Mouse (Mus musculus): ENCODE data around the gene Hsd17b7. TPM values are rescaled to one million over a fixed set of nuclear protein-coding genes. Genes with fewer than 3 reads are reported as not detected.
"Not testable (repeated sequence)": the region's sequence is repeated elsewhere in the genome, so short reads cannot be mapped to it uniquely, and the experiment has no call there.

Gene Hsd17b7
- 12.1 and 14.7 TPM in 2 replicates for polyA plus RNA-seq (2014; fragmentation: Nextera tagmentation; extraction: Ambion mirVana)

- H3K4me1 ChIP-seq (replicated peaks; ENCODE audit: control insufficient read depth, insufficient read depth, low read length), result peaks cover 10% of the 10 kb centered on the region; the same call in 1 of the 2 replicates
- ATAC-seq (replicated peaks; ENCODE audit: low FRiP score), result peak; percentile 100
- WGBS, result 1% methylated on average over 48 of the region's 48 CpGs
Observed at GRCm38 (mm10) chr1:169968792-169969515, at the start of gene Hsd17b7. Gene Hsd17b7 (minus strand): TSS chr1:169969241.

DNA sequence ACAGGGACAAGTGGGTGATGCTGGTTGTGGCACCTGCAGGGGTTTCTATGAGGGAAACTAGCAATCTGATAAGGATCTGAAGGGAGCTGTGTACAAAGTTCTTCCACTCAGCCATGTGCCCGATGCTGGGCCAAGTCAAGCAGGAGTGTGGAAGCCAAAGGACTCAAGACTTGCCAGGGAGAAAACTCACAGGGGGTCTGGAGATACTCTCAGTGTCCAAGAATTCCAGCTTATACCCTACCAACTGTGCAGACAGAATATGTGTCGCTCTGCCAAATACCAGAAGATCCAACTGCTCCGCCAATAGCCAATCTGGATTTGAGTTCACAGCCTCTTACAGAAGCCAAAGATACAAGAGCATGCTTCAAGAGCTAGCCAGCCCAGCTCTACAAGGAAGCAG is 45.7 kb upstream of the Hsd17b7 start:
- H3K4me2 ChIP-seq, result no peak overlapping the region
- no peak overlapping the region for H3K9ac ChIP-seq (ENCODE audit: low read depth, low read length)
- ATAC-seq (replicated peaks; ENCODE audit: low FRiP score), result no peak
- WGBS, result 89% methylated on average over 3 of the region's 3 CpGs
- H3K27me3 ChIP-seq (replicated peaks; ENCODE audit: control insufficient read depth, insufficient read depth, low read length), result no peaks in the 10 kb centered on the region
- peaks cover 17% of the 10 kb centered on the region for H3K9me3 ChIP-seq (ENCODE audit: control insufficient read depth, low read length)
- no peak overlapping the region for H3K27ac ChIP-seq (ENCODE audit: low read depth, low read length)
- DNase-seq (ENCODE audit: low spot score), result no peak
- no peaks in the 10 kb centered on the region for H3K36me3 ChIP-seq (ENCODE audit: control insufficient read depth, insufficient read depth, low read length)
- H3K4me3 ChIP-seq (ENCODE audit: low read depth, low read length), result no peak overlapping the region
- H3K4me1 ChIP-seq (replicated peaks; ENCODE audit: control insufficient read depth, insufficient read depth, low read length), result no peaks in the 10 kb centered on the region

More at GRCm38 (mm10) chr1:169968792-169969515, at the start of gene Hsd17b7:
- no peaks in the 10 kb centered on the region for H3K27me3 ChIP-seq (replicated peaks; ENCODE audit: control insufficient read depth, insufficient read depth, low read length)
- H3K4me2 ChIP-seq, result peak within 1 kb of the TSS; percentile 88
- peak within 1 kb of the TSS; percentile 52; the same call in 1 of the 2 replicates for H3K27ac ChIP-seq (ENCODE audit: low read depth, low read length)
- peak; percentile 97 for DNase-seq (ENCODE audit: low spot score)
- peak within 1 kb of the TSS; percentile 73 for H3K4me3 ChIP-seq (ENCODE audit: low read depth, low read length)
- no peaks in the 10 kb centered on the region; the same call in 1 of the 2 replicates for H3K36me3 ChIP-seq (ENCODE audit: control insufficient read depth, insufficient read depth, low read length)
- peak within 1 kb of the TSS; percentile 62 for H3K9ac ChIP-seq (ENCODE audit: low read depth, low read length)
- H3K9me3 ChIP-seq (ENCODE audit: control insufficient read depth, low read length), result no peaks in the 10 kb centered on the region

DNA sequence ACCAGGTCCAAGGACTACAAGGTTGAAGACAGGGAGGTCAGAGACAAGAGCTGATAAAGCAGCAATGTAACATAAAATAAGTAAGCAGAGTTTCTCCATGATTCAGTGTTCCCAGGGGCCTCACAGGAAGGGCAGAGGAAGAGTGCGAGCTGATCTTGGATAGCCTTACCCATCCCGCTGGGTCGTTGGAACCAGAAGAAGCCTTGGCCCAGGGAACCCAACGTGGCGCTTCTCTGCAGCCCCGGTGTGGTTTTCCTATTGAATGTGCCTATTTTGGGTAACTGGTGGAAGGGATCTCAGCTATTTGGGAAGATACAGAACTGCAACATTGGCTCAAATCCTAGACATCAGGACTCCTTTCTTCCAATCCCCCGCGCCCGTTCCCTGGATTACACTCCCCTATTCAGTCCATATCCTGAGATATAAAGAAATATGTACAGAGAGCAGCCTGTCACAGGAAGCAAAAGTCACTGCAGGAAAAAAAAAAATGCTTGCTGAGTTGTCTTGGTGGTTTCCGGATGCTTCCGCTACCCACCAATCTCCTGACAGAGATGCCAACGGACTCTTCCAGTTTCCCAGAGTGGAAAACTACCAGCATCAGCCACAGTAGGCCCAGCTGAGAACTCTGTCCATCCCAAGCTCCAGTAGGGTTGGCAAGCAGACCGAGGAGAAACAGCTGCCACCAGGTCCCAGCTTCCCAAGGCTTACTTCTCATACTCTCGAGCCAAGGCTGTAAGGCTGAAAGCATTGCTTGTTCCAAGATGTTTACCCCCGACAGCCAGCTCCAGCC is 41.9 kb upstream of the Hsd17b7 start:
- Histone ChIP-seq H3K4me1 (replicated peaks; ENCODE audit: control insufficient read depth, insufficient read depth, low read length) (no peaks in the 10 kb centered on the region), H3K36me3 (ENCODE audit: control insufficient read depth, insufficient read depth, low read length) (no peaks in the 10 kb centered on the region), H3K9ac (ENCODE audit: low read depth, low read length) (no peak overlapping the region), H3K9me3 (ENCODE audit: control insufficient read depth, low read length) (peaks cover 5% of the 10 kb centered on the region; the same call in 1 of the 2 replicates), H3K4me2 (no peak overlapping the region), H3K27me3 (replicated peaks; ENCODE audit: control insufficient read depth, insufficient read depth, low read length) (no peaks in the 10 kb centered on the region), H3K4me3 (ENCODE audit: low read depth, low read length) (no peak overlapping the region), H3K27ac (ENCODE audit: low read depth, low read length) (no peak overlapping the region)
- ATAC-seq (replicated peaks; ENCODE audit: low FRiP score) (no peak), DNase-seq (ENCODE audit: low spot score) (no peak)
- 89% methylated on average over 15 of the region's 15 CpGs for WGBS

DNA sequence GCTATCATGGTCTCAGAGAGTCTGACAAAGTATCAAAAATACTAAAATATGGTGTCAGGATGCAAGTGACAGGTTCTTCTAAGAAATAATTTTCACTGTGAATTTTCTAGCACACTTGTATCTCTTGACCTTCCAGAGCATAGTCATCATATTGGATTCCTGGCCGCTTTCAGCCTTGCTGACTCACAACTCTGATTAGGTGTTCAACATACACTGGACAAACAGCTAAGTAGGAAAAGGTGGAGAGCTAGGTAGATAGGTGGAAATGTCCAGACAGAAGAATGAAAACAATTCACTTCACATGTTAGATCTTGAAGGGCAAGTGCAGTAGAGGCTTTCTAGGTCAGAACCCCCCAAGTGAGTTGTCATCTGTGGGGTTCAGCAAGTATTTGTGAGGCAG is 40.3 kb upstream of the Hsd17b7 start:
- no peak overlapping the region for H3K4me2 ChIP-seq
- no peak for ATAC-seq (replicated peaks; ENCODE audit: low FRiP score)
- H3K9ac ChIP-seq (ENCODE audit: low read depth, low read length), result no peak overlapping the region
- H3K27ac ChIP-seq (ENCODE audit: low read depth, low read length), result no peak overlapping the region
- 98% methylated on average over 1 of the region's 1 CpGs for WGBS
- H3K36me3 ChIP-seq (ENCODE audit: control insufficient read depth, insufficient read depth, low read length), result no peaks in the 10 kb centered on the region
- H3K4me3 ChIP-seq (ENCODE audit: low read depth, low read length), result no peak overlapping the region
- no peaks in the 10 kb centered on the region for H3K27me3 ChIP-seq (replicated peaks; ENCODE audit: control insufficient read depth, insufficient read depth, low read length)
- no peak for DNase-seq (ENCODE audit: low spot score)
- H3K9me3 ChIP-seq (ENCODE audit: control insufficient read depth, low read length), result no peaks in the 10 kb centered on the region
- no peaks in the 10 kb centered on the region for H3K4me1 ChIP-seq (replicated peaks; ENCODE audit: control insufficient read depth, insufficient read depth, low read length)

DNA sequence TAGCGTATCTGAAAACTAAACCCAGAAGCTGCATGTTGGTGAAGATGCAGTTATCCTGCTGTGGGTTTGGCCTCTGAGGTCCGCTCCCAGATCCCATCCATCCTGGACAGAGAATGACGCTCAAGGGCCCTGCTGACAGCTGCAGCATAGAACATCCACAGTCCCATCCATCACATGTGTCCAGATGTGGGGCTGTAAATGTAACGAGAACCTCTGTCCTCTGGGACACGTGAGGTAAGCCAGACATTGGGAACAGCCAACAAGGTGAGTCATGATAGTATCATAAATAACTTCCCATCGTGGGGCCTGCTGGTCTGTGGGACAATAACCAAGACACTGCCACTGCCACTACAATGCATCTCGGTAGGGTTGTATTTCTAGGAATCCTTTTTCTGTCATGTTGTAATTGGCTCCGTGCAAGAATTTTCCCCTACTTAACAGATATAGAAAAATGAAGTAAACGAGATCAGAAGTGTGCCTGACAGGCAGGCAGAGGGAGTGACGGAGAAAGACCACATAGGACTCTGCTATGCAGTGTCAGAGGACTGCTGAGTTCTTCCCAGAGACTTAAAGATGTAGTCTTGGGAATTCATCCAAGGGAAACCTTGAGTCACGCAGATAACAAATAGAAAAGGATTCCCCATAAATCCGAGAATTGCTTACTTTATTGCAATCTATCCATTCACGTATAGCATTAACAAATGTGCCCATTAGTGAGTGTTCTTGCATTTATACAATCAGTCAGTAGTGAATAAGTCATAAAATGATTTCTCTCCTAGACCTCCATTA is 39.6 kb upstream of the Hsd17b7 start:
- Histone ChIP-seq H3K36me3 (ENCODE audit: control insufficient read depth, insufficient read depth, low read length) (no peaks in the 10 kb centered on the region), H3K27me3 (replicated peaks; ENCODE audit: control insufficient read depth, insufficient read depth, low read length) (no peaks in the 10 kb centered on the region), H3K4me2 (no peak overlapping the region), H3K4me1 (replicated peaks; ENCODE audit: control insufficient read depth, insufficient read depth, low read length) (no peaks in the 10 kb centered on the region), H3K9ac (ENCODE audit: low read depth, low read length) (no peak overlapping the region), H3K27ac (ENCODE audit: low read depth, low read length) (no peak overlapping the region), H3K4me3 (ENCODE audit: low read depth, low read length) (no peak overlapping the region), H3K9me3 (ENCODE audit: control insufficient read depth, low read length) (no peaks in the 10 kb centered on the region)
- no peak for DNase-seq (ENCODE audit: low spot score)
- 73% methylated on average over 13 of the region's 13 CpGs for WGBS
- ATAC-seq (replicated peaks; ENCODE audit: low FRiP score), result no peak

GRCm38 (mm10) chr1:170006516-170006915 is 37.5 kb upstream of the Hsd17b7 start:
- H3K4me2 ChIP-seq, result no peak overlapping the region
- H3K9me3 ChIP-seq (ENCODE audit: control insufficient read depth, low read length), result no peaks in the 10 kb centered on the region
- WGBS, result 43% methylated on average over 5 of the region's 5 CpGs
- no peak overlapping the region for H3K27ac ChIP-seq (ENCODE audit: low read depth, low read length)
- H3K4me3 ChIP-seq (ENCODE audit: low read depth, low read length), result no peak overlapping the region
- DNase-seq (ENCODE audit: low spot score) (no peak), ATAC-seq (replicated peaks; ENCODE audit: low FRiP score) (no peak)
- no peaks in the 10 kb centered on the region for H3K27me3 ChIP-seq (replicated peaks; ENCODE audit: control insufficient read depth, insufficient read depth, low read length)
- H3K9ac ChIP-seq (ENCODE audit: low read depth, low read length), result no peak overlapping the region
- H3K36me3 ChIP-seq (ENCODE audit: control insufficient read depth, insufficient read depth, low read length), result no peaks in the 10 kb centered on the region
- no peaks in the 10 kb centered on the region for H3K4me1 ChIP-seq (replicated peaks; ENCODE audit: control insufficient read depth, insufficient read depth, low read length)

DNA sequence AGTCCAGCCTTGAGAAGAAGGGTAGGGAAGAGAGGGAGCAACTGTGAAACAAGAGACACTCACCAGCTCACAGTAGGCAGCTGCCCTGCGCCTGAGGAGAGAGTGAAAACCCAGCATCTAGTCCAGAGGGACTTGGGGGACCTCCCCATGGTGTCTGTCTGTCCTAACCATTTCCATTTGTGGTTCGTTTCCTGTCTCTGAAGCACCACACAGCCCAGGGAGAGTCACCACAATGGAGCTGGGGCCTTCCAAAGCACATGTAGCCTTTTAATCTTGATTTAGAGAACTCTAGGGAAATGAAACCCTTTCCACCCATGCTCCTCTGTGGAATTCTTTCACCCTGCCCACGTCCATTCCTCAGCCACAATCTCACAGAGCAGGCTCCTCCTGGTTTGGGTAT is 36.3 kb upstream of the Hsd17b7 start:
- DNase-seq (ENCODE audit: low spot score) (no peak), ATAC-seq (replicated peaks; ENCODE audit: low FRiP score) (no peak)
- Histone ChIP-seq H3K4me1 (replicated peaks; ENCODE audit: control insufficient read depth, insufficient read depth, low read length) (no peaks in the 10 kb centered on the region), H3K9me3 (ENCODE audit: control insufficient read depth, low read length) (no peaks in the 10 kb centered on the region), H3K27me3 (replicated peaks; ENCODE audit: control insufficient read depth, insufficient read depth, low read length) (no peaks in the 10 kb centered on the region), H3K4me2 (no peak overlapping the region), H3K4me3 (ENCODE audit: low read depth, low read length) (no peak overlapping the region), H3K36me3 (ENCODE audit: control insufficient read depth, insufficient read depth, low read length) (no peaks in the 10 kb centered on the region), H3K9ac (ENCODE audit: low read depth, low read length) (no peak overlapping the region), H3K27ac (ENCODE audit: low read depth, low read length) (no peak overlapping the region)
- WGBS, result 70% methylated on average over 3 of the region's 3 CpGs

DNA sequence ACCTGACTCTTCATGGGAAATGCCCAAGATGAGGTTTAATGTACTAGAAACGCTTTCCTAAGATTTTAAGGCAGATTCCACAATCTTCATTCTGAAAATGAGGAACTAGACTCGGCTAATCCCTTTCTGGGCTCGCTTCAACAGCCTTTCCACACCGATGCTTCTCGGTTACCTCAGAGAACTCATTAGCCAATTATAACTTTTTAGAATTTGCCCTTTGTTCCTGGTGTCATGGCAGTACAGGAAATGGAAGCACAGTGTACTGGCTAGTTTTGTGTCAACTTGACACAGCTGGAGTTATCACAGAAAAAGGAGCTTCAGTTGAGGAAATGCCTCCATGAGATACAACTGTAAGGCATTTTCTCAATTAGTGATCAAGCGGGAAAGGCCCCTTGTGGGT is 24.9 kb upstream of the Hsd17b7 start:
- WGBS, result 90% methylated on average over 6 of the region's 6 CpGs
- H3K36me3 ChIP-seq (ENCODE audit: control insufficient read depth, insufficient read depth, low read length); H3K4me1 ChIP-seq (replicated peaks; ENCODE audit: control insufficient read depth, insufficient read depth, low read length); H3K27me3 ChIP-seq (replicated peaks; ENCODE audit: control insufficient read depth, insufficient read depth, low read length); H3K4me2 ChIP-seq; H3K27ac ChIP-seq (ENCODE audit: low read depth, low read length); ATAC-seq (replicated peaks; ENCODE audit: low FRiP score); H3K9me3 ChIP-seq (ENCODE audit: control insufficient read depth, low read length); H3K4me3 ChIP-seq (ENCODE audit: low read depth, low read length); DNase-seq (ENCODE audit: low spot score); H3K9ac ChIP-seq (ENCODE audit: low read depth, low read length): not testable (repeated sequence)

Measured in liver, embryonic 11.5 days (tissue).